Mouse (Mus musculus) yolk sac, embryonic 10.5 days (tissue): Measurements from ENCODE around the gene Cdkl3.
A peak's percentile ranks its signal among the peaks of the same experiment; 100 is the strongest.

Source experiments
- DNase-seq: peaks from one replicate; pipeline ENCODE4 v3.0.0-alpha.2; 2017; ENCODE audit warnings: low spot score

Cdkl3 gene

GRCm38 (mm10) chr11:52003772-52004528 lies at the start of gene Cdkl3:
TSS of gene Cdkl3 (plus strand) at chr11:52004221.
- peak; percentile 95 for DNase-seq

- DNase-seq: no peak
These were observed 47.9 kb upstream of the Cdkl3 start for GRCm38 (mm10) chr11:51956112-51956511.

DNA sequence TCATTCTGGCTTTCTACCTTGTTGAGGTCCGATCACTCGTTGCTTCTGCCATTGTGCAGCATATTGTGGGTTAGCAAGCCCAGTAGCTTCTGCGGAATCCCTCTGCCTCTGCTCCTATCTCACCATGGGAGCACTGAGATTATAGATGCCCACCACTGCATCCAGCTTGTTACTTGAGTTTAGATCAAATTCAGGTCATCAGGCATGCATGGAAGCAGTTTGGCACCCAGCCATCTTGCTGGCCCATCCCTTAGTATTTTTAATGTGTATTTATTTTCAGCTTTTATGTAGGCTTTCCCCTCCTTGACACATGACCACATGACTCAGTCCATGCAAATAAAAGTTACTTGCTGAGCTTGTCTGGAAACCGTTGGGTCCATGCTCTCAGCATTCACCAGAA lies 46.3 kb upstream of the Cdkl3 start:
- no peak for DNase-seq

DNA sequence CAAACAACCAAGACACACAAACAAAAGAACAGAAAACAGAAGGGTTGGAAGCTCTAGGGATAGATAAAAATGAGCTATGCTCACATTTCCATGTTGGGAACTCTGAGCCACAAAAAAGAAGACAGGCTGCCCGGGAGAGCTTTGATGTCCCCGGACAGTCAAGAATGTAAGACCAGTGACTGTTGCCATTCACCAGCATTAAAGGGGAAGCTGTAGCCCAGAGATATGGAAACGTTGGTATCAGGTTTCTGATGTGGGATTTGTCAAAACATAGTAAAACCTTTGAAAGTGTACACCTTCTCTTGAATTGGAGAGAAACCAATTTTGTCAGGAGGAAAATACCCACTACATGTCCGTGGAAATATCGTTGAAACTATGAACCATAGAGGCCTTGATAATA lies 44.5 kb upstream of the Cdkl3 start:
- no peak for DNase-seq

DNA sequence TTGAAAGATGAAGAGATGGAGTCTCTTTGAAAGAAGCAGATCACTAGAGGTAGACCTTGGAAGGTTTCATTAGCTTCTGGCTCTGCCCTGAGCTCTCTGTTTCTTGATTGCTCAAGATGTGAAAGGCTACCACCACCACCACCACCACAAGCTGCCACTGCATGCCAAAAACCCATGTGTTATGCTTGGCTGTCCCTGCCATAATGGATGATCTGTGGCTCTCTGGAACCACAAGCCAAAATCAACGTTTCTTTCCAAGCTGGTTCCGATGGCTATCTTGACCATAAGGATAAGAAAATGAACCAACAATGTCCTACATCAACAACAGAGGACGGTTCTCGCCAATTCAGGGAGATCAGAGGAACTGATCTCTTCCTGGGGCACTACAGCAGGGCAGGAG lies 44.0 kb upstream of the Cdkl3 start:
- no peak for DNase-seq

- DNase-seq: no peak
These were observed 43.0 kb upstream of the Cdkl3 start for GRCm38 (mm10) chr11:51960967-51961471.

DNA sequence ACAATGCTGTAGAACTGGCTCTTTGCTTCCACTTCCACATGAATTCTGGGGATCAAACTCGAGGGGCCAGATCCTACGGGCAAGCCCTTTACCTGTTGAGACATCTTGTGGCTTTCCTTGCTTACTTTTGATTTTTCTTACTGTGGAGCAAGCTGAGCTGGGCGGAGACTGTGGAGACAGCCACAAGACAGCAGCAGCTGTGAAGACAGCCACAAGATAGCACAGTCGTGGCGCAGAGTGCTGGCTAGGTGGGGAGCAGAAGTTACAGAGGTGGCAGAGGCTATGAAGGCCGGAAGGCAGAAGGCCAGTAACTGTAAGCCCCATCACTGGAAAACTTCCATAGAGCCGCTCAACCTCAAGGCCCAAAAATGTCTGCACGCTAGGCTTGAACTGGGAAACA lies 42.3 kb upstream of the Cdkl3 start:
- DNase-seq: no peak

- no peak for DNase-seq
These were observed 41.7 kb upstream of the Cdkl3 start for GRCm38 (mm10) chr11:51962277-51962676.

DNA sequence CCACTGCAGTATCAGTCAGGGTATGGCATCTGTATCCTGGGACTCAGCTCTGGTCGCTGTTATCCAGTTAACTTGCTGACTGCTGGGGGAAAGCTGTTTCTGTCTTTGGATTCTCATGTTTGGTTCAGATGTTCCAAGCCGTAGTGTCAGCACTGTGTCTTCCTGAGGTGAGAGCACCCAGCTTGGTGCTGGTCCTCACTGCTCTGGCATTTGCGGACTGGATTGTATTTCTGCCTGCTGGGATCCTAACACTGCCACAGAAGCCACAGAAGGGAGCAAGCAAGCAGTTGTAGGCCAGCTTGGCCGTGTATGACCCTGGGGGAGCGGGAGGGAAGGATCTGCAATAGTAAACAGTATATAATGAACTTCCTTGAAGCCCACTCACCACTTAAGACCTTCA lies 37.4 kb upstream of the Cdkl3 start:
- DNase-seq: no peak

GRCm38 (mm10) chr11:51967443-51968401 lies 36.3 kb upstream of the Cdkl3 start, which contains the start of gene Cdkn2aipnl:
TSS of gene Cdkn2aipnl (plus strand) at chr11:51967661.
- peak; percentile 91 for DNase-seq

- no peak for DNase-seq
These were observed 35.1 kb upstream of the Cdkl3 start for GRCm38 (mm10) chr11:51968896-51969295.

GRCm38 (mm10) chr11:51969511-51969910 lies 34.5 kb upstream of the Cdkl3 start:
- no peak for DNase-seq

DNA sequence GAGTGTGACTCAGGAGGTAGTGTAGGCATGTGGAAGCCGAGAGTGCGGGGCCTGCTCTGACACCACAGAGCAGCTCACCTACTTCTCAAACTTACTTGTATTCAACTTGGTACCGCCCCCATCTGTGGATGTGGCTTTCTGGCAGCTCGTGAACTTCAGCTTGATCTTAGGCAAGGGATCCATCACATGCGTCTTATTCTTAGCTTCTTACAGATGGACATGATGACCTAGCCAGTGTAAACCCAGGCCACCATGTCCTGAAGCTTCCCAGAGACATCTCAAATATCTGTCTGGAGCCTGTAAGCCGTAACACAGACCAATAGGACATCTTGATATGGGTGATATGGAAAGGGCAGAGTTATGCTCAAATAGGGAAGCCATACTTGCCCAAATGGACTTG lies 32.4 kb upstream of the Cdkl3 start:
- no peak for DNase-seq

GRCm38 (mm10) chr11:51999611-52000289 lies 4.3 kb upstream of the Cdkl3 start:
- peak; percentile 86 for DNase-seq

DNA sequence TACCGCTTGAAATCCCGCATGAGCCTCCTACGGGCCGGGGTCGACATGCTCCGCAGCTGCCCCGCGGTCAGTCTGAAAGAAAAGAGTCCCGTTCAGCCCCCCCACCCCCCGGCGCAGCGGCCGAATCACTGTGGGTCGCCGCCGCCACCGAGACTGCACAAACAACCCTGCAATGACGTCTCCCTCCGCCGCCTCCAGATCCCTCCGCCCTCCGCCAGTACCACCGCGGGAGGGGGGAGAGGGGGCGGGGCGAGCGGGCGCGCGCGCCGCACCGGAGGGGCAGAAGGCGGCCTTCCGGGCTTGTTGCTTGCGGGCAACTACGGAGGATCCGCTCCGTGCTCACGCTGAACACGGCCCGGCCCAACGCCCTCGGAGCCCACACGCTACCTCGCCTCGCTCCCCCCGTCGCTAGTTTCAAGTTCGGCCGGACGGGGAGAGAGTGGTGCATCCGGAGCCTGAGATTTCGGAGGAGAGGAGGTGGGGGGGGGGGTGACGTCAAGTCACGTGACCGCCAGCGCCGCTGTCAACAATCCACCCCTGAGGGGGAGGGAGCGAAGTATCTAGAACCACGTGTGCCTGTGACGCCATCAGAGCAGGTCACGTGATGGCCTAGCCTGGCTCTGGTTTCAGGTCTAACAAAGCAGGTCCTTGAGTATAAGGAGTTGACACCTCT lies 3.6 kb upstream of the Cdkl3 start, which contains the start of gene Ube2b:
Ube2b (minus strand) TSS at position 473 of the 673 bp plus-strand sequence.
- peak; percentile 98 for DNase-seq

GRCm38 (mm10) chr11:52001341-52001740 lies 2.7 kb upstream of the Cdkl3 start:
- DNase-seq: no peak

GRCm38 (mm10) chr11:52001861-52002260 lies 2.2 kb upstream of the Cdkl3 start:
- no peak for DNase-seq

GRCm38 (mm10) chr11:52002842-52003504 lies 1.0 kb upstream of the Cdkl3 start:
- no peak for DNase-seq

- DNase-seq: no peak
These were observed 583 bp upstream of the Cdkl3 start for GRCm38 (mm10) chr11:52003505-52003771.

- no peak for DNase-seq
These were observed 1.6 kb downstream of the Cdkl3 start for GRCm38 (mm10) chr11:52005586-52005985.

- no peak for DNase-seq
These were observed 7.0 kb downstream of the Cdkl3 start for GRCm38 (mm10) chr11:52011011-52011410.
